Mouse (Mus musculus) C2C12 (cell line): ENCODE measurements around the gene Hbb-y.
"Not testable (repeated sequence)": the region's sequence is repeated elsewhere in the genome, so short reads cannot be mapped to it uniquely, and the experiment has no call there.

Experiments used
- CEBPB ChIP-seq: IDR thresholded peaks from one replicate; pipeline ENCODE4 v1.6.1; 2011; ENCODE audit warnings: low read depth, mild to moderate bottlenecking, control low read depth, moderate library complexity
- CTCF ChIP-seq: IDR thresholded peaks from one replicate; pipeline ENCODE4 v1.5.1; 2011; ENCODE audit not compliant: control insufficient read depth, insufficient read depth, insufficient read length
- FOSL1 ChIP-seq: IDR thresholded peaks from one replicate; pipeline ENCODE4 v1.8.0; 2011; ENCODE audit warnings: mild to moderate bottlenecking, low read length; ENCODE audit not compliant: poor library complexity, insufficient read depth, severe bottlenecking
- MAX ChIP-seq: IDR thresholded peaks from one replicate; pipeline ENCODE4 v1.6.1; 2011; ENCODE audit warnings: mild to moderate bottlenecking, control low read depth
- MYOD1 ChIP-seq: IDR thresholded peaks from one replicate; pipeline ENCODE4 v1.6.1; 2011; ENCODE audit warnings: low read depth; ENCODE audit not compliant: control insufficient read depth, insufficient read length
- MYOG ChIP-seq: IDR thresholded peaks from one replicate; pipeline ENCODE4 v1.6.1; 2011; ENCODE audit not compliant: control insufficient read depth, insufficient read length; ENCODE audit errors: extremely low read depth
- USF1 ChIP-seq: IDR thresholded peaks from one replicate; pipeline ENCODE4 v1.6.1; 2011; ENCODE audit warnings: low read depth, mild to moderate bottlenecking, control low read depth, moderate library complexity

GRCm38 (mm10) chr7:103813152-103813551 lies 39.9 kb downstream of the Hbb-y start:
- not testable (repeated sequence) for TF ChIP-seq CTCF, MAX, MYOD1, CEBPB, USF1, FOSL1, MYOG
